Mouse (Mus musculus): Measurements from ENCODE around the gene Ces1g. TPM values are rescaled to one million over a fixed set of nuclear protein-coding genes. Genes with fewer than 3 reads are reported as not detected.

Ces1g gene
- polyA plus RNA-seq (2014; fragmentation: Nextera tagmentation; extraction: Ambion mirVana), result not detected in 2 replicates

GRCm38 (mm10) chr8:93337207-93337606 is at the start of gene Ces1g:
Ces1g (minus strand) TSS chr8:93337308.
- no peak within 1 kb of the TSS for H3K27ac ChIP-seq (ENCODE audit: low read depth, low read length)
- H3K4me1 ChIP-seq (ENCODE audit: control insufficient read depth, insufficient read depth, low read length), result no peaks in the 10 kb centered on the region
- no peaks in the 10 kb centered on the region for H3K27me3 ChIP-seq (ENCODE audit: control insufficient read depth, insufficient read depth, low read length)
- 50% methylated on average over 3 of the region's 3 CpGs for WGBS (ENCODE audit: insufficient replicate concordance)
- H3K9ac ChIP-seq (ENCODE audit: low read depth, low read length), result no peak within 1 kb of the TSS
- H3K4me3 ChIP-seq (ENCODE audit: low read depth, low read length), result no peak within 1 kb of the TSS
- H3K4me2 ChIP-seq, result no peak within 1 kb of the TSS
- no peaks in the 10 kb centered on the region for H3K9me3 ChIP-seq (replicated peaks; ENCODE audit: control insufficient read depth, low read length)
- no peak for ATAC-seq (replicated peaks; ENCODE audit: insufficient number of reproducible peaks, low FRiP score, low TSS enrichment)
- no peaks in the 10 kb centered on the region for H3K36me3 ChIP-seq (ENCODE audit: control insufficient read depth, insufficient read depth, low read length)

GRCm38 (mm10) chr8:93379625-93380024 is 42.5 kb upstream of the Ces1g start, which contains the start of gene Ces1h:
Ces1h (minus strand) TSS chr8:93379725.
- Histone ChIP-seq H3K4me1 (ENCODE audit: control insufficient read depth, insufficient read depth, low read length) (no peaks in the 10 kb centered on the region), H3K27ac (ENCODE audit: low read depth, low read length) (no peak within 1 kb of the TSS), H3K36me3 (ENCODE audit: control insufficient read depth, insufficient read depth, low read length) (no peaks in the 10 kb centered on the region), H3K27me3 (ENCODE audit: control insufficient read depth, insufficient read depth, low read length) (no peaks in the 10 kb centered on the region), H3K4me2 (no peak within 1 kb of the TSS), H3K9ac (ENCODE audit: low read depth, low read length) (no peak within 1 kb of the TSS), H3K9me3 (replicated peaks; ENCODE audit: control insufficient read depth, low read length) (no peaks in the 10 kb centered on the region), H3K4me3 (ENCODE audit: low read depth, low read length) (no peak within 1 kb of the TSS)
- ATAC-seq (replicated peaks; ENCODE audit: insufficient number of reproducible peaks, low FRiP score, low TSS enrichment), result no peak
- 81% methylated on average over 4 of the region's 4 CpGs for WGBS (ENCODE audit: insufficient replicate concordance)

GRCm38 (mm10) chr8:93369481-93369880 is 32.4 kb upstream of the Ces1g start:
- no peak for ATAC-seq (replicated peaks; ENCODE audit: insufficient number of reproducible peaks, low FRiP score, low TSS enrichment)

GRCm38 (mm10) chr8:93360113-93360512 is 23.0 kb upstream of the Ces1g start:
- H3K27ac ChIP-seq (ENCODE audit: low read depth, low read length), result no peak overlapping the region
- H3K4me1 ChIP-seq (ENCODE audit: control insufficient read depth, insufficient read depth, low read length), result no peaks in the 10 kb centered on the region
- H3K4me2 ChIP-seq, result no peak overlapping the region
- ATAC-seq (replicated peaks; ENCODE audit: insufficient number of reproducible peaks, low FRiP score, low TSS enrichment), result no peak
- H3K4me3 ChIP-seq (ENCODE audit: low read depth, low read length), result no peak overlapping the region
- H3K27me3 ChIP-seq (ENCODE audit: control insufficient read depth, insufficient read depth, low read length), result no peaks in the 10 kb centered on the region
- no peak overlapping the region for H3K9ac ChIP-seq (ENCODE audit: low read depth, low read length)
- H3K9me3 ChIP-seq (replicated peaks; ENCODE audit: control insufficient read depth, low read length), result no peaks in the 10 kb centered on the region
- H3K36me3 ChIP-seq (ENCODE audit: control insufficient read depth, insufficient read depth, low read length), result no peaks in the 10 kb centered on the region

More at GRCm38 (mm10) chr8:93369481-93369880, 32.4 kb upstream of the Ces1g start:
- WGBS (ENCODE audit: insufficient replicate concordance), result 59% methylated on average over 2 of the region's 2 CpGs
- Histone ChIP-seq H3K9me3 (replicated peaks; ENCODE audit: control insufficient read depth, low read length) (no peaks in the 10 kb centered on the region), H3K4me3 (ENCODE audit: low read depth, low read length) (no peak overlapping the region), H3K9ac (ENCODE audit: low read depth, low read length) (no peak overlapping the region), H3K36me3 (ENCODE audit: control insufficient read depth, insufficient read depth, low read length) (no peaks in the 10 kb centered on the region), H3K4me1 (ENCODE audit: control insufficient read depth, insufficient read depth, low read length) (no peaks in the 10 kb centered on the region), H3K4me2 (no peak overlapping the region), H3K27me3 (ENCODE audit: control insufficient read depth, insufficient read depth, low read length) (no peaks in the 10 kb centered on the region), H3K27ac (ENCODE audit: low read depth, low read length) (no peak overlapping the region)

GRCm38 (mm10) chr8:93339531-93339930 is 2.4 kb upstream of the Ces1g start:
- H3K9me3 ChIP-seq (replicated peaks; ENCODE audit: control insufficient read depth, low read length), result no peaks in the 10 kb centered on the region
- H3K9ac ChIP-seq (ENCODE audit: low read depth, low read length), result no peak overlapping the region
- no peaks in the 10 kb centered on the region for H3K27me3 ChIP-seq (ENCODE audit: control insufficient read depth, insufficient read depth, low read length)
- no peaks in the 10 kb centered on the region for H3K36me3 ChIP-seq (ENCODE audit: control insufficient read depth, insufficient read depth, low read length)
- ATAC-seq (replicated peaks; ENCODE audit: insufficient number of reproducible peaks, low FRiP score, low TSS enrichment), result no peak
- 85% methylated on average over 2 of the region's 2 CpGs for WGBS (ENCODE audit: insufficient replicate concordance)
- no peak overlapping the region for H3K4me3 ChIP-seq (ENCODE audit: low read depth, low read length)
- H3K4me1 ChIP-seq (ENCODE audit: control insufficient read depth, insufficient read depth, low read length), result no peaks in the 10 kb centered on the region
- H3K4me2 ChIP-seq, result no peak overlapping the region
- no peak overlapping the region for H3K27ac ChIP-seq (ENCODE audit: low read depth, low read length)

GRCm38 (mm10) chr8:93332703-93333102 is 4.4 kb downstream of the Ces1g start:
- no peaks in the 10 kb centered on the region for H3K27me3 ChIP-seq (ENCODE audit: control insufficient read depth, insufficient read depth, low read length)
- no peak for ATAC-seq (replicated peaks; ENCODE audit: insufficient number of reproducible peaks, low FRiP score, low TSS enrichment)
- no peaks in the 10 kb centered on the region for H3K9me3 ChIP-seq (replicated peaks; ENCODE audit: control insufficient read depth, low read length)
- H3K4me2 ChIP-seq, result no peak overlapping the region
- no peak overlapping the region for H3K4me3 ChIP-seq (ENCODE audit: low read depth, low read length)
- no peaks in the 10 kb centered on the region for H3K4me1 ChIP-seq (ENCODE audit: control insufficient read depth, insufficient read depth, low read length)
- no peaks in the 10 kb centered on the region for H3K36me3 ChIP-seq (ENCODE audit: control insufficient read depth, insufficient read depth, low read length)
- no peak overlapping the region for H3K27ac ChIP-seq (ENCODE audit: low read depth, low read length)
- no peak overlapping the region for H3K9ac ChIP-seq (ENCODE audit: low read depth, low read length)
- WGBS (ENCODE audit: insufficient replicate concordance), result 74% methylated on average over 1 of the region's 1 CpGs

- no peaks in the 10 kb centered on the region for H3K9me3 ChIP-seq (replicated peaks; ENCODE audit: control insufficient read depth, low read length)
- H3K27me3 ChIP-seq (ENCODE audit: control insufficient read depth, insufficient read depth, low read length), result no peaks in the 10 kb centered on the region
- 80% methylated on average over 2 of the region's 2 CpGs for WGBS (ENCODE audit: insufficient replicate concordance)
- no peak for ATAC-seq (replicated peaks; ENCODE audit: insufficient number of reproducible peaks, low FRiP score, low TSS enrichment)
- H3K36me3 ChIP-seq (ENCODE audit: control insufficient read depth, insufficient read depth, low read length), result no peaks in the 10 kb centered on the region
- H3K9ac ChIP-seq (ENCODE audit: low read depth, low read length), result no peak overlapping the region
- H3K4me3 ChIP-seq (ENCODE audit: low read depth, low read length), result no peak overlapping the region
- H3K27ac ChIP-seq (ENCODE audit: low read depth, low read length), result no peak overlapping the region
- no peak overlapping the region for H3K4me2 ChIP-seq
- no peaks in the 10 kb centered on the region for H3K4me1 ChIP-seq (ENCODE audit: control insufficient read depth, insufficient read depth, low read length)
Observed at GRCm38 (mm10) chr8:93331151-93331550, 6.0 kb downstream of the Ces1g start.

GRCm38 (mm10) chr8:93325123-93325522 is 12.0 kb downstream of the Ces1g start:
- Histone ChIP-seq H3K27me3 (ENCODE audit: control insufficient read depth, insufficient read depth, low read length) (no peaks in the 10 kb centered on the region), H3K9ac (ENCODE audit: low read depth, low read length) (no peak overlapping the region), H3K4me2 (no peak overlapping the region), H3K4me1 (ENCODE audit: control insufficient read depth, insufficient read depth, low read length) (no peaks in the 10 kb centered on the region), H3K36me3 (ENCODE audit: control insufficient read depth, insufficient read depth, low read length) (no peaks in the 10 kb centered on the region), H3K4me3 (ENCODE audit: low read depth, low read length) (no peak overlapping the region), H3K9me3 (replicated peaks; ENCODE audit: control insufficient read depth, low read length) (no peaks in the 10 kb centered on the region), H3K27ac (ENCODE audit: low read depth, low read length) (no peak overlapping the region)
- 69% methylated on average over 2 of the region's 2 CpGs for WGBS (ENCODE audit: insufficient replicate concordance)
- ATAC-seq (replicated peaks; ENCODE audit: insufficient number of reproducible peaks, low FRiP score, low TSS enrichment), result no peak

- ATAC-seq (replicated peaks; ENCODE audit: insufficient number of reproducible peaks, low FRiP score, low TSS enrichment), result no peak
- H3K27ac ChIP-seq (ENCODE audit: low read depth, low read length), result no peak overlapping the region
- H3K36me3 ChIP-seq (ENCODE audit: control insufficient read depth, insufficient read depth, low read length), result no peaks in the 10 kb centered on the region
- no peak overlapping the region for H3K4me3 ChIP-seq (ENCODE audit: low read depth, low read length)
- H3K4me1 ChIP-seq (ENCODE audit: control insufficient read depth, insufficient read depth, low read length), result no peaks in the 10 kb centered on the region
- no peak overlapping the region for H3K9ac ChIP-seq (ENCODE audit: low read depth, low read length)
- 77% methylated on average over 2 of the region's 2 CpGs for WGBS (ENCODE audit: insufficient replicate concordance)
- H3K27me3 ChIP-seq (ENCODE audit: control insufficient read depth, insufficient read depth, low read length), result no peaks in the 10 kb centered on the region
- no peak overlapping the region for H3K4me2 ChIP-seq
- no peaks in the 10 kb centered on the region for H3K9me3 ChIP-seq (replicated peaks; ENCODE audit: control insufficient read depth, low read length)
Observed at GRCm38 (mm10) chr8:93317031-93317430, 20.1 kb downstream of the Ces1g start.

Measured in heart, embryonic 11.5 days (tissue).